Mouse (Mus musculus) megakaryocyte, embryonic 14.5 days (primary cell): ENCODE measurements around the gene Rpn2.

Experiments
- FLI1 ChIP-seq: IDR thresholded peaks from 2 replicates; pipeline ENCODE4 v1.6.1; 2012; ENCODE audit warnings: low read length, inconsistent platforms, mixed read lengths
- GATA1 ChIP-seq: IDR thresholded peaks from 3 replicates; pipeline ENCODE4 v1.6.1; 2012; ENCODE audit warnings: mixed read lengths, low read length, inconsistent platforms, borderline replicate concordance

DNA sequence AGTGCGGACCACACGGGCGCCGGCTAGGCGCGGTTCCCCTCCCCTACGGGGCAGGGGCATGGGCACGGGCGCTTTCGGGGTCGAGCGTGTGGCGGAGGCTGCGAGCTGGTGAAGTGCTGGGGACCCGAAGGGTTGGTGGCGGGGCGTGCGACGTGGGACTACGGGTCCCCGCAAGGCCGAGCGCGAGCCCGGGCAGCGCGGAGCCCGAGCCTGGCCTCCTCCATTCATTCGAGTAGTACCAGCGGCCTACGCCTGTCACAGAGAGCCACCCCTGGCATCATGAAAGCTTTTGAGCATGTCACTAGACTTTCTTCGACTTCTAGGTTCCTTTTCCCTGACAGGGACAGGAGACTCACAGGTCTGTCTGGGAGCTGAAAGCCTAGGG is 591 bp downstream of the Rpn2 start, which contains the start of gene Mroh8:
- no peak for TF ChIP-seq GATA1
- TF ChIP-seq FLI1: no peak
